Mouse (Mus musculus) forebrain, embryonic 15.5 days (tissue): ENCODE measurements around the gene Kremen1. TPM values are rescaled to one million over a fixed set of nuclear protein-coding genes. Genes with fewer than 3 reads are reported as not detected.

Experiments used
- ATAC-seq: fragments of 200-750 bp; cut with Nextera tagmentation; replicated peaks from 2 replicates; pipeline ENCODE4 v1.8.0; 2017; ENCODE audit warnings: mild to moderate bottlenecking, moderate TSS enrichment, moderate library complexity
- H3K27ac ChIP-seq: fragments of 300-500 bp; sonication (generic); replicated peaks from 2 replicates; pipeline ENCODE4 v1.5.1; 2015; ENCODE audit warnings: mild to moderate bottlenecking, inconsistent platforms
- H3K27me3 ChIP-seq: fragments of 300-500 bp; sonication (generic); 2 replicates; pipeline ENCODE4 v1.6.1; 2015; ENCODE audit warnings: inconsistent platforms
- H3K36me3 ChIP-seq: fragments of 300-500 bp; sonication (generic); 2 replicates; pipeline ENCODE4 v1.6.1; 2015; ENCODE audit warnings: mild to moderate bottlenecking, inconsistent platforms
- H3K4me1 ChIP-seq: fragments of 300-500 bp; sonication (generic); 2 replicates; pipeline ENCODE4 v1.6.1; 2015; ENCODE audit warnings: inconsistent platforms
- H3K4me2 ChIP-seq: fragments of 300-500 bp; sonication (generic); replicated peaks from 2 replicates; pipeline ENCODE4 v1.6.1; 2015; ENCODE audit warnings: mild to moderate bottlenecking, inconsistent platforms
- H3K4me3 ChIP-seq: fragments of 300-500 bp; sonication (generic); 2 replicates; pipeline ENCODE4 v1.5.1; 2015; ENCODE audit warnings: mild to moderate bottlenecking, inconsistent platforms
- H3K9ac ChIP-seq: fragments of 300-500 bp; sonication (generic); replicated peaks from 2 replicates; pipeline ENCODE4 v1.6.1; 2015; ENCODE audit warnings: mild to moderate bottlenecking, inconsistent platforms
- H3K9me3 ChIP-seq: fragments of 300-500 bp; sonication (generic); 2 replicates; pipeline ENCODE4 v1.6.1; 2016; ENCODE audit warnings: inconsistent platforms
- WGBS: fragments of 180-500 bp; shearing (Covaris S2); methylation state at CpG from one replicate; pipeline ENCODE4 v1.1.7; 2015; ENCODE audit warnings: mixed read lengths; 5-methylcytosine and 5-hydroxymethylcytosine counted together
- polyA plus RNA-seq: library from polyadenylated mRNA; unstranded; fragments of >200 nt; fragmentation: Nextera tagmentation; extraction: Ambion mirVana; gene quantifications from 2 replicates; pipeline ENCODE4 v1.2.1, GENCODE M21; 2015

The Kremen1 gene
- polyA plus RNA-seq, 1 experiment from 2014 or later: 6.5 TPM

GRCm38 (mm10) chr11:5280932-5281331, 19.6 kb upstream of the Kremen1 start:
- no peaks in the 10 kb centered on the region for H3K4me1 ChIP-seq
- peaks cover 6% of the 10 kb centered on the region for H3K36me3 ChIP-seq
- no peak overlapping the region for H3K4me3 ChIP-seq
- H3K9me3 ChIP-seq: no peaks in the 10 kb centered on the region
- H3K27me3 ChIP-seq: no peaks in the 10 kb centered on the region
- no peak overlapping the region for H3K4me2 ChIP-seq
- H3K27ac ChIP-seq: no peak overlapping the region
- WGBS: 83% methylated on average over 7 of the region's 7 CpGs
- H3K9ac ChIP-seq: no peak overlapping the region
- ATAC-seq: peak; percentile 43; the same call in 1 of the 2 replicates

DNA sequence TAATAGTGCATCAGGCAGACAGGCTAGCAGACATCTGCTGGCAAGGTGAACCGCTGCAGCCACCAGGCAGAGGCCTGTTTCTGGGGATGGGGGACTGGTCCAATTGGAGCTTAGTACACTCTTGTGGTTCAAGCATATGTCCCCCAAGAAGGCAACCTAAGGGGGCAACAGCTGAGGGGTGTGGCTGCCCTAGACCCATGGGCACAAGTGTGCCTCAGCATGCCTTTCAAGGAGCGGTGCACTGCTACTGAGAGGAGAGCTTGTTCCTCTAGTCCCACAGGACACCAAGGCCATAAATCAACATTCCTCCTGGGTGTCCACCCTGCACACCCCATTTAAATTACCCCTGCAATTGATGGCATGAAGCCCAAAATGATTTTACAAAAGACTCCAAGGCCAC, 17.1 kb upstream of the Kremen1 start:
- H3K4me2 ChIP-seq: no peak overlapping the region
- WGBS: 98% methylated on average over 2 of the region's 2 CpGs
- peaks cover 6% of the 10 kb centered on the region for H3K36me3 ChIP-seq
- H3K4me1 ChIP-seq: no peaks in the 10 kb centered on the region
- H3K27ac ChIP-seq: no peak overlapping the region
- H3K4me3 ChIP-seq: no peak overlapping the region
- no peak for ATAC-seq
- no peak overlapping the region for H3K9ac ChIP-seq
- no peaks in the 10 kb centered on the region for H3K27me3 ChIP-seq
- H3K9me3 ChIP-seq: no peaks in the 10 kb centered on the region

DNA sequence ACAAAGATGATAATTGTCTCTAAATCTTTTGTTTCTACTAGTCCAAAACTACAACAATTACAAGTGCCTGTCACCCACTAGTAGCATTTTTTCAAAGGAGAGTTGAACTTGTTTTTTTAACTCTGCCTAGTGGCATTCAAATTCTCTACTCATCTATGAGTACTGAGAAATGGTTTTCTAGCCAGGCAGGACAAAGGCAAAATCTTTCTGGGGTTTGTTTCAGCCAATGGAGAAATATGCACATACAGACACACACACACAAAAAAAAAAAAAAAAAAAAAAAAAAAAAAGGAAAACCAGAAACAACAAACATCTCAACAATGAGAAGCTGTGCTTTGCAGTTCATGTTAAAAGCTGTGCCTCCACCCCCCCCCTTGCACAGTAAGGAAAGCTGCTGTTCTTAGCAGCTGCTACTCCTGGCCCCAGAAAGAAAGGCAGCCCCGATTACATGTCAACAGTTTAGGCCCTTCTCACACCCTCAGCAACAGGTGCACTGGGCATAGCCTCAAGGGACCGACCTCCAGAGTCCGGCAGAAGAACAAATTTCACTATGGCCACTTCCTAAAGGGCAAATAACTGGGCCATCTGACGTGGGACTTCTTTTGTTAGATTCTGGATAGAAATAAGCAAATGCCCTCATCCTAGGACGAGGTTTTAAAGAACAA, 16.1 kb upstream of the Kremen1 start:
- no peak overlapping the region for H3K9ac ChIP-seq
- H3K27me3 ChIP-seq: no peaks in the 10 kb centered on the region
- no peaks in the 10 kb centered on the region for H3K4me1 ChIP-seq
- ATAC-seq: no peak
- no peaks in the 10 kb centered on the region for H3K9me3 ChIP-seq
- WGBS: 60% methylated on average over 5 of the region's 5 CpGs
- peaks cover 6% of the 10 kb centered on the region for H3K36me3 ChIP-seq
- no peak overlapping the region for H3K4me3 ChIP-seq
- H3K4me2 ChIP-seq: no peak overlapping the region
- no peak overlapping the region for H3K27ac ChIP-seq

GRCm38 (mm10) chr11:5275216-5275615, 13.9 kb upstream of the Kremen1 start:
- Histone ChIP-seq H3K9ac (no peak overlapping the region), H3K4me1 (peaks cover 12% of the 10 kb centered on the region), H3K36me3 (no peaks in the 10 kb centered on the region), H3K27me3 (no peaks in the 10 kb centered on the region), H3K9me3 (no peaks in the 10 kb centered on the region), H3K4me2 (no peak overlapping the region), H3K4me3 (no peak overlapping the region), H3K27ac (no peak overlapping the region)
- WGBS: 89% methylated on average over 4 of the region's 4 CpGs
- ATAC-seq: no peak

DNA sequence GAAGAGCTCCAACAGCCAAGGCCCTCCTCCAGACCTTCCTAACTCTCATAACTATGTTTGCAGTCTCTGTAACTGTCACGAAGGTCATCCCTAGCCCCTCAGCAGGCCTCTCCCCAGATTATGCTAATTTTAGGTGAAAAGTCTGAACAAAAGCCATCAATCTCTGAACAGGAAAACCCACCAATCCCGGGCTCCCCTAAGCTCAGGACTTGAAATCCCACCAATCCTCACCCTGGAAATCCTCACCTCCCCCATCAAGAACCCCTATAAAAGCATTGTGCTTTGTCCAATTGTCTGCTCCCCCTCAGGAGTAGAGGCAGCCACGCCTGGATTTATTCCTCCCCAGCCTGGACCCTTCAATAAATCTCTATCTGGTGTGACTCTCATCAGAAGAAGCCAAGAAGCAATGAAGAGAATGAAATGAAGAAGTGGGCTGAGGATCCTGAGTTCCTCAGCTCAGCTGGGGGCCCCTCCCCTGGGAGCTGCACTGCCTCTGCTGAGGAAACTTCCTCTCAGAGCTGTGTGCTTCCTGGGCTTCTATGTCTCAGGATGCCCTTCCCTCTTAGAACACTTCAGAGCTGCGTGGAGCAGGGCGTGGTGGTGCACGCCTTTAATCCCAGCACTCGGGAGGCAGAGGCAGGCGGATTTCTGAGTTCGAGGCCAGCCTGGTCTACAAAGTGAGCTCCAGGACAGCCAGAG, 11.3 kb upstream of the Kremen1 start:
- WGBS: 80% methylated on average over 9 of the region's 9 CpGs
- Histone ChIP-seq H3K9ac (no peak overlapping the region), H3K9me3 (no peaks in the 10 kb centered on the region), H3K36me3 (no peaks in the 10 kb centered on the region), H3K27me3 (no peaks in the 10 kb centered on the region), H3K27ac (no peak overlapping the region), H3K4me2 (no peak overlapping the region), H3K4me1 (peaks cover 12% of the 10 kb centered on the region), H3K4me3 (no peak overlapping the region)
- ATAC-seq: no peak

DNA sequence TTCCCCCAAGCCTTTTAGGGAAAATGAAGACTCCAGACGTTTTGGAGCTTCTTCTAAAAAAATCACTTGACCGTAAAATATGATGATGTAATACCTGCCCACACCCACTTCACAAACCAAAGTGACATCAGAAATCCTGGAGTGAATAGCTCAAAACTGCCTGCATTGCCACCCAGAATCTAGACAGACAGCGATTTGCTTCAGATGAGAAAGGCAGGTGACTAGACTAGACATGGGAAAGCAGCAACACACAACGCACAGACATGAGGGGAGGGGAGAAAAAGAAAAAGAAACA, 10.7 kb upstream of the Kremen1 start:
- H3K36me3 ChIP-seq: no peaks in the 10 kb centered on the region
- H3K4me2 ChIP-seq: no peak overlapping the region
- no peak overlapping the region for H3K9ac ChIP-seq
- 39% methylated on average over 4 of the region's 4 CpGs for WGBS
- ATAC-seq: no peak
- H3K9me3 ChIP-seq: no peaks in the 10 kb centered on the region
- peaks cover 12% of the 10 kb centered on the region for H3K4me1 ChIP-seq
- peak overlapping the region; percentile 67 for H3K27ac ChIP-seq
- no peaks in the 10 kb centered on the region for H3K27me3 ChIP-seq
- no peak overlapping the region for H3K4me3 ChIP-seq

- Histone ChIP-seq H3K27ac (peak overlapping the region; percentile 67), H3K36me3 (no peaks in the 10 kb centered on the region), H3K27me3 (no peaks in the 10 kb centered on the region), H3K9me3 (no peaks in the 10 kb centered on the region), H3K9ac (no peak overlapping the region), H3K4me2 (no peak overlapping the region), H3K4me3 (no peak overlapping the region), H3K4me1 (peaks cover 12% of the 10 kb centered on the region)
- 44% methylated on average over 9 of the region's 9 CpGs for WGBS
- no peak; the same call in 1 of the 2 replicates for ATAC-seq
These were observed 10.1 kb upstream of the Kremen1 start for GRCm38 (mm10) chr11:5271274-5272065.

DNA sequence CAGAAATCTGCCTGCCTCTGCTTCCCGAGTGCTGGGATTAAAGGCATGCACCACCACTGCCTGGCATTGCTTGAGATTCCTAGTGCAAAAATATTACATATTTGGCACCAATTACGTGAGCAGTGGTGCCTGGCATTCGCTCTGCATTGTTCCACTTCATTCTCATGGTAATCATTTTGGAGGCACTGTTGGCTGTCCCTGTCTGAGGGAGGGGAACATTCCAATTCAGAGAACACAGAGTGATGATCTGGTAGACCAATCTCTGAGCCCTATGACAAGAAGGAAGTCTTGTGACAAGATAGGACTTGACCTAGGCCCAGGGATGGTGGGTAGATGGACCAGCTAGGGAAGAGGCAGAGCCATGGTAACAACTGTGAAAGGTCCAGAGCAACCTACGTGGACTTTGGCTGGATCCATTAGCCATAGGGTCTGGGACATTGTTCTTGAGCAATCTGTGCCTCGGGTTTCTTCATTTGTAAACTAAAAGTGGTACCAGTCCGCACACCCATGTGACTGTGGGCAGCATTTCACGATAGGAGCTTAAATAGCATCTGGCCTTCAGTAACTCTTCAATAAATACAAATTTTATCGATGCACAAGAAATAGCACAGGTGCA, 8.6 kb upstream of the Kremen1 start:
- H3K9me3 ChIP-seq: no peaks in the 10 kb centered on the region
- peaks cover 12% of the 10 kb centered on the region for H3K4me1 ChIP-seq
- 87% methylated on average over 8 of the region's 8 CpGs for whole genome bisulfite sequencing
- H3K4me2 ChIP-seq: no peak overlapping the region
- no peaks in the 10 kb centered on the region for H3K36me3 ChIP-seq
- no peak for ATAC-seq
- no peak overlapping the region for H3K27ac ChIP-seq
- H3K27me3 ChIP-seq: no peaks in the 10 kb centered on the region
- no peak overlapping the region for H3K4me3 ChIP-seq
- no peak overlapping the region for H3K9ac ChIP-seq

DNA sequence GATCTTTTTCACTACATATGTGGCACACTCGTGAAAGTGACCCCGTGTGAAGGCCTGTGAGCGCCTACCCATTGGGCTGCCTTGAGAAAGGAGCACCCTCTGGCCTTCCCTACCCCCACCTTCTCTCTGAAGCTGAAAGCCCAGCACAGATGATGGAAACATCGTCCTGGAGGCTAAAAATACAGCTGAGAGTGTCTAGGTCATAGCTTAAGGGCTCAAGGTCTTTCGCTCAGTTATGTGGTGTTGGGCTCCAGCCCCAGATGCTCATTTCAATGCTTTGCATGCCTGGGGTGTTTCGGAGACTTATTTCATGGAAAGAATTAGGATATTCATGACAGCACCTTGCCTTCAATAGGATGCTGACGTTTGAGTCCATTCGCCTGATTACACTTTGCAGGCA, 4.4 kb upstream of the Kremen1 start:
- H3K27me3 ChIP-seq: 0 out of 2 replicates have a peak, but pooled peaks cover 4% of the 10 kb centered on the region
- no peak overlapping the region for H3K4me3 ChIP-seq
- no peak overlapping the region for H3K4me2 ChIP-seq
- H3K4me1 ChIP-seq: peaks cover 3% of the 10 kb centered on the region
- H3K9ac ChIP-seq: no peak overlapping the region
- no peaks in the 10 kb centered on the region for H3K9me3 ChIP-seq
- no peak overlapping the region for H3K27ac ChIP-seq
- WGBS: 73% methylated on average over 8 of the region's 8 CpGs
- H3K36me3 ChIP-seq: no peaks in the 10 kb centered on the region
- no peak for ATAC-seq

DNA sequence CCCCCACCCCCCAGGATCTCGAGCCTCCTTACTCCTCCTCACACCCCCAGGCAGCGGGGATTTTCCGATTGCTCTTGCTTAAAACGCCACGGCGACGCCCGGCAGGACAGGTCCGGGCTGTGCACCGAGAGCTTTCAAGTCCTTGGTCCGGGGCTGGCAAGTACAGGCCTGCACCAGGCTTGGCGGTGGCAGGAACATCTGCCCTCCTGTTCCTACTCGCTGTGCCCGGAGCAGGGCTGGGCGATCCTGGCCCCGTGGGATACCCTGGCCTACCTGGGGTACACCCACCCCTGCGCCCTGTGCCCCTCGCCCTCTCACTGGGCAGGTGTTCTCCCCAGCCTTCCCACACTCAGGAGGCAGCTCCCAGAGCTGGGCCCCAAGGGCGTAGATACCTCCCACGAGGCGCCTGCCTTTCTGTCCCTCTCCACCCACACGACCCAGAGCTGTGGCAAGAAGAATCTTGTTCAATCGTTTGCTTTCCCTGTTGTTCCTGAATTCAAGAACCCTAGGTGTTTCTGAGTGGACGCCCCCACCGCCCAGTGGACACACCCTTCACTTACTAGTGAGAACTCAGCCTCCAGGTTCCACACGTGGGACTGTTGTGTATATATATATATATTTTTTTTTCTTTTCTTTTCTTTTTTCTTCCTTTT, 1.8 kb upstream of the Kremen1 start:
- Histone ChIP-seq H3K27ac (no peak overlapping the region), H3K4me3 (no peak overlapping the region), H3K9me3 (no peaks in the 10 kb centered on the region), H3K36me3 (no peaks in the 10 kb centered on the region), H3K27me3 (0 out of 2 replicates have a peak, but pooled peaks cover 4% of the 10 kb centered on the region), H3K4me2 (no peak overlapping the region), H3K9ac (no peak overlapping the region), H3K4me1 (peaks cover 10% of the 10 kb centered on the region)
- 66% methylated on average over 26 of the region's 26 CpGs for WGBS
- no peak for ATAC-seq

DNA sequence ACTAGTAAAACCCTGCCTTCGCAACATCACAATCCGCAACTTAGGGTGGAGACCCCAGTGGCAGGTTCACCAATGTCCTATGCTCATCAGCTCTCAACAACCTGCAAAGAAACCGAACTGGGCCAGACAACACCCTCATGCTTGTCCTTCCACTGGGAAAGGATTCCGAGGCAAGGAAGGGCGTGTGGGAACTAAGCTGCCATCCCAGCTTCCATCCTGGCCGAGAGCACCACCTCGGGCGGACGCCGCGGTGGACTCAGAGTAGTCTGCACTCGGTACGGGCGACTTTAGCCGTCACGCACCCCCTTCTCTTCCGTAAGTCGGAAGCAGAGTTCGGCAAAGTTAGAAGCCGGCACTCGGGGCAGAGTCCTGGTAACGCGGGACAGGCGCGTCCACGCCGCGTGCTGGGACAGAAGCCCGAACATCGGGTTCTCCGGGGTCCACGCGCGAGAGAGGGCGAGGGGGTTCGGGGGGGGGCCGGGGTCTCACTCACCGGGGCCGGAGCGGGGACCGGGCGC, 357 bp downstream of the Kremen1 start:
- H3K4me2 ChIP-seq: peak overlapping the region; percentile 87
- peak overlapping the region; percentile 71 for H3K9ac ChIP-seq
- peak overlapping the region; percentile 89 for H3K4me3 ChIP-seq
- no peaks in the 10 kb centered on the region for H3K9me3 ChIP-seq
- no peaks in the 10 kb centered on the region for H3K36me3 ChIP-seq
- H3K27me3 ChIP-seq: 0 out of 2 replicates have a peak, but pooled peaks cover 4% of the 10 kb centered on the region
- H3K27ac ChIP-seq: no peak overlapping the region
- WGBS: under 1% methylated on average over 30 of the region's 42 CpGs
- ATAC-seq: peak; percentile 46; the same call in 1 of the 2 replicates
- peaks cover 22% of the 10 kb centered on the region for H3K4me1 ChIP-seq
